Mouse (Mus musculus) stomach, embryonic 15.5 days (tissue): ENCODE results near the gene Vmn1r188. TPM values are rescaled to one million over a fixed set of nuclear protein-coding genes. Genes with fewer than 3 reads are reported as not detected.
"Not testable (repeated sequence)": the region's sequence is repeated elsewhere in the genome, so short reads cannot be mapped to it uniquely, and the experiment has no call there.

Experiments used
- ATAC-seq: fragments of 200-750 bp; cut with Nextera tagmentation; 2 replicates; pipeline ENCODE4 v1.8.0; 2017; ENCODE audit warnings: low read depth, moderate number of reproducible peaks, moderate TSS enrichment; ENCODE audit not compliant: insufficient read depth, low FRiP score
- H3K27ac ChIP-seq: fragments of 300-500 bp; sonication (generic); 2 replicates; pipeline ENCODE4 v1.5.1; 2015; ENCODE audit warnings: mild to moderate bottlenecking, inconsistent platforms
- H3K27me3 ChIP-seq: fragments of 300-500 bp; sonication (generic); replicated peaks from 2 replicates; pipeline ENCODE4 v1.6.1; 2015; ENCODE audit warnings: inconsistent platforms
- H3K36me3 ChIP-seq: fragments of 300-500 bp; sonication (generic); 2 replicates; pipeline ENCODE4 v1.6.1; 2015; ENCODE audit warnings: inconsistent platforms
- H3K4me1 ChIP-seq: fragments of 300-500 bp; sonication (generic); 2 replicates; pipeline ENCODE4 v1.6.1; 2015; ENCODE audit warnings: inconsistent platforms
- H3K4me2 ChIP-seq: fragments of 300-500 bp; sonication (generic); 2 replicates; pipeline ENCODE4 v1.6.1; 2015; ENCODE audit warnings: mild to moderate bottlenecking, inconsistent platforms
- H3K4me3 ChIP-seq: fragments of 300-500 bp; sonication (generic); replicated peaks from 2 replicates; pipeline ENCODE4 v1.5.1; 2015; ENCODE audit warnings: inconsistent platforms
- H3K9ac ChIP-seq: fragments of 300-500 bp; sonication (generic); 2 replicates; pipeline ENCODE4 v1.6.1; 2015; ENCODE audit warnings: inconsistent platforms
- H3K9me3 ChIP-seq: fragments of 300-500 bp; sonication (generic); 2 replicates; pipeline ENCODE4 v1.6.1; 2016; ENCODE audit warnings: inconsistent platforms
- WGBS: fragments of 180-500 bp; shearing (Covaris S2); methylation state at CpG from one replicate; pipeline ENCODE4 v1.1.7; 2015; 5-methylcytosine and 5-hydroxymethylcytosine counted together
- microRNA-seq: library from miRNA; unstranded; fragments of <30 nt; microRNA quantifications from one replicate; pipeline ENCODE4, GENCODE M21; 2016
- polyA plus RNA-seq: library from polyadenylated mRNA; unstranded; fragments of >200 nt; fragmentation: Nextera tagmentation; extraction: Ambion mirVana; gene quantifications from 2 replicates; pipeline ENCODE4 v1.2.1, GENCODE M21; 2015

Gene Vmn1r188
- polyA plus RNA-seq, 1 experiment from 2014 or later, result not detected

DNA sequence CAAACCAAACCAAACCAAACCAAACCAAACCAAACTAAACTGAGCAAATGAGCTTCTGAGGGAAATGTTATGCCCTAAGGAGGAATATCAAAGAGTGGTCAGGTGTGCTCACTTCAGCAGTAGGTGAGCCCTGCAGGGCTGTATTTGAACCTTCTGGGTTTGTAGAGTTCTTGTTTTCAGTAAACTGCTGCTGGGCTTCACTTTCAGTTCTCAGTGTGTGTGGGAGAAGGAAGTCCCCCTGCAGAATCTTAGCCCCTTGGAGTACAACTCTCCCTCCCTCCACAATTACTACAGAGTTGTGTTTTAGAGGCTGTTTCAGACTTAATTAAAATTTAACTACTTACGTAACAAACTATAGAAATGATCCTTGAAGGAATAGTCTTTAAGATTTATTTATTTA lies 30.5 kb upstream of the Vmn1r188 start:
- Histone ChIP-seq H3K36me3 (no peaks in the 10 kb centered on the region), H3K9ac (no peak overlapping the region), H3K4me2 (no peak overlapping the region), H3K4me3 (no peak overlapping the region), H3K4me1 (no peaks in the 10 kb centered on the region), H3K27ac (no peak overlapping the region), H3K27me3 (no peaks in the 10 kb centered on the region), H3K9me3 (no peaks in the 10 kb centered on the region)
- no peak for ATAC-seq
- 96% methylated on average over 1 of the region's 1 CpGs for WGBS

GRCm38 (mm10) chr13:22061422-22061821 lies 22.8 kb upstream of the Vmn1r188 start:
- Histone ChIP-seq H3K4me2 (no peak overlapping the region), H3K36me3 (no peaks in the 10 kb centered on the region), H3K4me1 (no peaks in the 10 kb centered on the region), H3K27ac (no peak overlapping the region), H3K4me3 (no peak overlapping the region), H3K27me3 (no peaks in the 10 kb centered on the region), H3K9me3 (no peaks in the 10 kb centered on the region), H3K9ac (no peak overlapping the region)
- no peak for ATAC-seq
- 63% methylated on average over 1 of the region's 1 CpGs for WGBS

DNA sequence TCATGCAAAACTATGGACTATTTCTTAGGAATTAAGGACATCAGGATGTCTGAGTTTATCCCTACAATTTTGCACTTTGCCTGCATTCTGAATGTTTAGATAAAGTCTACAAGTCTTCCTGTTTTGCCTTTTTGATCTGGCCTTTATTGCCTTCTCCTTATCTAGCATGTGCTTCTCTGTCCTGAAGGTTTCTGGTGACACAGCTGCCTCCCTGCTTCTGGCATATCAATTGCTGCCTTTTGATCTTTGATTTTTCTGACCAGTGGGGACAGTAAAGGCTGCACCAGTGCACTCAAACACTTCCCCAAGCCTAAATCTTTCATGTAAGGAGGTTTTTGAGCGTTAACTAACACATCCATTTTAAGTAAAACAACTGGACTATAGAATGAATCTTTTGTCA lies 20.8 kb upstream of the Vmn1r188 start:
- H3K4me2 ChIP-seq, result no peak overlapping the region
- no peaks in the 10 kb centered on the region for H3K9me3 ChIP-seq
- no peak overlapping the region for H3K9ac ChIP-seq
- H3K4me1 ChIP-seq, result no peaks in the 10 kb centered on the region
- 56% methylated on average over 1 of the region's 1 CpGs for WGBS
- H3K4me3 ChIP-seq, result no peak overlapping the region
- no peaks in the 10 kb centered on the region for H3K27me3 ChIP-seq
- no peaks in the 10 kb centered on the region for H3K36me3 ChIP-seq
- H3K27ac ChIP-seq, result no peak overlapping the region
- ATAC-seq, result no peak

DNA sequence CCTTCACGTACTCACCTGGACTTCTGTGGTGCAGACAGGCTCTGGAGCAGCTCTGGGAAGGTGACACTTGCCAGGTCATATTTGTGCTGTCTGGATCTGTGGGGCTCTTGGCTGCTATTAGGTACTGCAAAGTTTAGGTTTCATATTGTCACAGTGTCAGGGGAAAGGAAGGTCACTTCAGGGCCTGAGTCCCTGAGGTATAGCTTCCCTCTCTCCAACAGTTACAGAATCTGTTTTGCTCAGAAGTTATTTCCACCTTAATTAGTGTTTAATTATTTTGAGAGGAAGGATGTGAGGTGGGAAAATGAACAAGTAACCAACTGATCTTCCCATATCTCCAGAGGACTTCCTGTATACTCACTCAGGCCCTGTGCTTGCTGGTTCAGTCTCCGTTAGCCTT lies 21.5 kb downstream of the Vmn1r188 start, which contains the start of gene Vmn1r189:
Gene Vmn1r189, minus strand, starts transcription at position 101 of the 400 bp plus-strand sequence.
- H3K4me2 ChIP-seq, H3K27me3 ChIP-seq, H3K9me3 ChIP-seq, H3K27ac ChIP-seq, H3K9ac ChIP-seq, ATAC-seq, H3K4me3 ChIP-seq, H3K4me1 ChIP-seq, H3K36me3 ChIP-seq: not testable (repeated sequence)
- WGBS, result 90% methylated on average over 2 of the region's 2 CpGs

DNA sequence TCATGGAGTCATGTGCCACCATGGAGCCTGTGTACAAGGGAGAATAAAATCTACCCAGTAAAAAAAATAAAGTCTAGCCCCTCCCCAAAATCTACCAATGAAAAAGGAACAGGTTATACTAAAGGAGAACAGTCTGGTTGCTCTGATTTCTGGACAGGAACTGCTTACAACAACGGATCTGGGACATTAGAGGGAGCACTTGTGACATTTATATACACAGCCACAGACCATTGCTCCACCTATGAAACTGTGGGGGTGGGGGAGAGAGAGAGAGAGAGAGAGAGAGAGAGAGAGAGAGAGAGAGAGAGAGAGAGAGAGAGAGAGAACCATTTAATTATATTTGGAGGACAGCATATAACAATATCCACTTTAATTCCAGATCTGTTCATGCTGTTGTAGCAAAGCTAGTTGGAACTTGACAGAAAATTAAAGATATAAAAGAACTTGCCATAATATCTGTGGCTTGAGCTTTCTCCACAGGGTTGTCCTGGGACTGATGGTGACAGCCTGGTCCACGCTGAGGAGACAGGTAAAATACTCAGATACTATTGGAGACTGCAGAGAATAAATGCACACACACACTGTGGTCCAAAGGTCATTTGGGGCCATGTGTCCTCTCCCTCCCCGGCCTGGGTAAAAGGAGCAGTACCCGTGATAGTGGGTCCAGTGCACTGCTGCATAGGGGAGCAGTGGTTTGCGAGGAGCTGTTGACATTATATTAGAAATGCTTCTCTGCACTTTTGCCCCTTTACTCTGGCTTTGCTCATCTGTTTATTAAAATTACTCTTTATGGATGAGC lies 52.5 kb downstream of the Vmn1r188 start:
- ATAC-seq, H3K9me3 ChIP-seq, H3K27ac ChIP-seq, H3K4me1 ChIP-seq, H3K4me2 ChIP-seq, H3K36me3 ChIP-seq, H3K9ac ChIP-seq, H3K27me3 ChIP-seq, H3K4me3 ChIP-seq: not testable (repeated sequence)
- WGBS, result 52% methylated on average over 5 of the region's 5 CpGs

Small RNA genes lying within 50 kb of the gene (microRNA-seq; reads per million reads assigned to microRNA genes)
- gene Gm26300 (not detected), gene Gm44390 (not detected), gene Gm44486 (not detected)

Other genes starting within 250 kb of the Vmn1r188 start
- gene Zfp184, start 139.3 kb upstream of the Vmn1r188 start, polyA plus RNA-seq, result 7.8 and 8.5 TPM in 2 replicates
- 0.09 and 0.12 TPM in 2 replicates for gene Pom121l2, start 103.2 kb upstream of the Vmn1r188 start, polyA plus RNA-seq
- gene Prss16, start 74.7 kb upstream of the Vmn1r188 start, polyA plus RNA-seq, result 0.94 and 1.5 TPM in 2 replicates
- gene Hist1h2ah, start 48.9 kb upstream of the Vmn1r188 start, polyA plus RNA-seq, result 4.9 and 13.3 TPM in 2 replicates
- gene Hist1h2bk, start 48.6 kb upstream of the Vmn1r188 start, polyA plus RNA-seq, result 4.6 and 5.5 TPM in 2 replicates
- 19.1 and 19.3 TPM in 2 replicates for gene Hist1h4i, start 43.1 kb upstream of the Vmn1r188 start, polyA plus RNA-seq
- gene Hist1h2ag, start 41.5 kb upstream of the Vmn1r188 start, polyA plus RNA-seq, result 36.1 and 42.9 TPM in 2 replicates
- 7.8 and 8.5 TPM in 2 replicates for gene Hist1h2bj, start 41.2 kb upstream of the Vmn1r188 start, polyA plus RNA-seq
- not detected in 2 replicates for gene Vmn1r189, start 21.4 kb downstream of the Vmn1r188 start, polyA plus RNA-seq
- gene Vmn1r191, start 99.5 kb downstream of the Vmn1r188 start, polyA plus RNA-seq, result not detected in 2 replicates
- not detected in 2 replicates for gene Vmn1r192, start 106.7 kb downstream of the Vmn1r188 start, polyA plus RNA-seq
- not detected in 2 replicates for gene Vmn1r193, start 138.7 kb downstream of the Vmn1r188 start, polyA plus RNA-seq
- not detected in 2 replicates for gene Vmn1r194, start 159.8 kb downstream of the Vmn1r188 start, polyA plus RNA-seq
- gene Vmn1r195, start 186.1 kb downstream of the Vmn1r188 start, polyA plus RNA-seq, result not detected in 2 replicates
- gene Vmn1r196, start 205.5 kb downstream of the Vmn1r188 start, polyA plus RNA-seq, result not detected in 2 replicates
- gene Vmn1r197, start 240.1 kb downstream of the Vmn1r188 start, polyA plus RNA-seq, result not detected in 2 replicates